Mouse (Mus musculus) layer of hippocampus, adult 18-20 months (tissue): Measurements from ENCODE around the gene Ifnar1. TPM values are rescaled to one million over a fixed set of nuclear protein-coding genes. Genes with fewer than 3 reads are reported as not detected.

Experiments
- microRNA-seq, 2 experiments: library from miRNA; unstranded; fragments of <30 nt; microRNA quantifications; one replicate each; pipeline ENCODE4 v1.2.0; 2021
- total RNA-seq, 2 experiments: library from RNA; stranded (reverse); gene quantifications; 2 replicates each; pipeline ENCODE4 v1.2.3; 2021

Ifnar1 gene
- total RNA-seq, 2 experiments from 2014 or later, result 40.9 to 44.4 TPM

Small RNAs within 50 kb of the gene (microRNA-seq; reads per million reads assigned to microRNA genes)
- gene Mir6367, result 0 reads per million in 2 experiments

Other genes with a start within 250 kb of the Ifnar1 start
- gene Olig1, start 215.5 kb upstream of the Ifnar1 start, total RNA-seq, result 100 to 1,000 TPM in 1 of 2 experiments, 10 to 100 TPM in 1; 100.0 to 102 TPM
- 10 to 100 TPM; 22.8 to 25.9 TPM for gene Ifnar2, start 112.5 kb upstream of the Ifnar1 start, total RNA-seq
- not detected for gene Gm21970, start 93.5 kb upstream of the Ifnar1 start, total RNA-seq
- gene Il10rb, start 79.1 kb upstream of the Ifnar1 start, total RNA-seq, result 1 to 10 TPM; 7.8 to 9.5 TPM
- gene Ifngr2, start 61.8 kb downstream of the Ifnar1 start, total RNA-seq, result 10 to 100 TPM; 50.9 to 53.1 TPM
- gene Tmem50b, start 112.6 kb downstream of the Ifnar1 start, total RNA-seq, result 100 to 1,000 TPM; 104 to 112 TPM
- 10 to 100 TPM in 1 of 2 experiments, 1 to 10 TPM in 1; 9.7 to 11.3 TPM for gene Dnajc28, start 133.8 kb downstream of the Ifnar1 start, total RNA-seq
- 10 to 100 TPM; 47.4 to 51.2 TPM for gene Gart, start 161.7 kb downstream of the Ifnar1 start, total RNA-seq
- 100 to 1,000 TPM; 221 to 230 TPM for gene Son, start 162.3 kb downstream of the Ifnar1 start, total RNA-seq
- gene Donson, start 203.5 kb downstream of the Ifnar1 start, total RNA-seq, result 10 to 100 TPM; 18.5 to 19.7 TPM
- 100 to 1,000 TPM; 113 TPM for gene Cryzl1, start 243.7 kb downstream of the Ifnar1 start, total RNA-seq
- 100 to 1,000 TPM; 151 to 158 TPM for gene Itsn1, start 244.0 kb downstream of the Ifnar1 start, total RNA-seq